Mouse (Mus musculus): ENCODE measurements around the gene Gm20671. TPM values are rescaled to one million over a fixed set of nuclear protein-coding genes. Genes with fewer than 3 reads are reported as not detected.
A peak's percentile ranks its signal among the peaks of the same experiment; 100 is the strongest.
"Not testable (repeated sequence)": the region's sequence is repeated elsewhere in the genome, so short reads cannot be mapped to it uniquely, and the experiment has no call there.

The Gm20671 gene
- total RNA-seq, 2 experiments from 2014 or later = 0.15 TPM; not detected in 1

GRCm38 (mm10) chr5:32740138-32740537 is 86.8 kb downstream of the Gm20671 start:
- DNase-seq = no peak
- intact Hi-C loops (cut with DNase I) = no loop called here

DNA sequence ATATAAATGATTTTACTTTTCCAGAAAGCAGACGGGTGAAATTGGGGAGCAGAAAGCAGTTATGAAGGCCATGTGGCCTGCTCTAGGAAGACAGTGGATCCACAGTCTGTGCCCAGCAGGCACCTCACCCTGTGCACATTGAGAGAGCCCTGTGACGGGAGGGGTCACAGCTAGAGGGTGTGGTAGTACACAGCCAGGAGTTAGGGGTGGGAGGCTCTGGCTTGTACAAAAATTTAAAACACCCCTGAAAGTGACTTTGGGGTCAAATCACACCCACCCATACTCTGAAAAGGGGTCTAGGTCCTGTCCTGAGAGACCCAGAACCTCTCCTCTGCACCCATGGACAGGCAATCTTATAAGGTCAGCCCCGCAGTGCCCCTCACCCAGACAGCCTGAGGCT is 90.1 kb downstream of the Gm20671 start:
- intact Hi-C loops (cut with DNase I); DNase-seq: not testable (repeated sequence)

GRCm38 (mm10) chr5:32735779-32736178 is 91.1 kb downstream of the Gm20671 start:
- no peak for DNase-seq
- intact Hi-C loops (cut with DNase I) = no loop called here

GRCm38 (mm10) chr5:32733892-32734291 is 93.0 kb downstream of the Gm20671 start:
- DNase-seq; intact Hi-C loops (cut with DNase I): not testable (repeated sequence)

- intact Hi-C loops (cut with DNase I) = no loop called here
- DNase-seq = no peak
Observed at GRCm38 (mm10) chr5:32728851-32729250, 98.1 kb downstream of the Gm20671 start.

- DNase-seq = no peak
- intact Hi-C loops (cut with DNase I) = no loop called here
Observed at GRCm38 (mm10) chr5:32728300-32728699, 98.6 kb downstream of the Gm20671 start.

- intact Hi-C loops (cut with DNase I); DNase-seq: not testable (repeated sequence)
Observed at GRCm38 (mm10) chr5:32725397-32725796, 101.5 kb downstream of the Gm20671 start.

- no peak for DNase-seq
- intact Hi-C loops (cut with DNase I) = no loop called here
Observed at GRCm38 (mm10) chr5:32723981-32724380, 102.9 kb downstream of the Gm20671 start.

- DNase-seq; intact Hi-C loops (cut with DNase I): not testable (repeated sequence)
Observed at GRCm38 (mm10) chr5:32722711-32723110, 104.2 kb downstream of the Gm20671 start.

- DNase-seq = no peak
- intact Hi-C loops (cut with DNase I) = no loop called here
Observed at GRCm38 (mm10) chr5:32722263-32722662, 104.6 kb downstream of the Gm20671 start.

- intact Hi-C loops (cut with DNase I) = no loop called here
Observed at GRCm38 (mm10) chr5:32721316-32721715, 105.6 kb downstream of the Gm20671 start.

GRCm38 (mm10) chr5:32720416-32720815 is 106.5 kb downstream of the Gm20671 start:
- intact Hi-C loops (cut with DNase I) = no loop called here
- no peak for DNase-seq

More at GRCm38 (mm10) chr5:32721316-32721715, 105.6 kb downstream of the Gm20671 start:
- DNase-seq = no peak

- DNase-seq = no peak
- intact Hi-C loops (cut with DNase I) = no loop called here
Observed at GRCm38 (mm10) chr5:32718916-32719315, 108.0 kb downstream of the Gm20671 start.

- intact Hi-C loops (cut with DNase I) = no loop called here
- DNase-seq = no peak
Observed at GRCm38 (mm10) chr5:32717726-32718125, 109.2 kb downstream of the Gm20671 start.

DNA sequence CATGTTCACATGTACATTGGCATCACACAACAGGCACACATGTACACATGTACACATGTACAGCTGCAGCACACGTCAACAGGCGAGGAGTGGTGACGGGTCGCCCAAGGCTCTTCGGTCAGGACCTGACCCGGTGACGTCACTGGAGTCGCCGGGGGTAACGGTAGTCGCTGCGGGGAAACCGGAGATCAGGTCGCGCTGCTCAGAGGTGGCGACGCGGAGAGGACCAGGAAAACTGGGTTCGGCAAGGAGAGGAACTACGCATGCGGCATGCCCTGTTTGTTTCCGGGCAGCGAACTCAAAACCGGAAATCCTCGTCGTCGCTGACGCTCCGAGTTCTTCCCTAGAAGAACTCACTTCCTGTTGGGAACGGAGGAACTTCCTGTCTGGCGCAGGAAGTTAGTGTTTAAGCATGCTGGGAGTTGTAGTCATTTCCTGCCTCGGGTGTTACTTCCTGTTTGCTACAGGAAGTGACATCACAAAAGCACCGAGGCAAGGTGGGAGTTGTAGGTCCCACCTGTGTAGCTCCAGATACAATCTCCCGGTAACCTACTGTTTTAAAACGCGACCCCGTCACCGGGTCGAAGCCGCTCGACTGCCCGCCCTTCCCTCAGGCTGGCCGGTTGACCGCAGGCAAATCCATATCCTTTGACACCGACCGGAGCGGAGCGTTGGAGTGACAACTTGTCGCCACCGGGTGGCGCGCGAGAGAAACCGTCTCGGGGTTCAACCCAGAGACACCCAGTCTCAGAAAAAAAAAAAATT is 113.0 kb downstream of the Gm20671 start:
- intact Hi-C loops (cut with DNase I) = loop anchor here (2.0 kb wide), 1 partner anchor 33 kb away; no protein-coding TSS in a partner anchor
- DNase-seq = peak; percentile 78 to 80

DNA sequence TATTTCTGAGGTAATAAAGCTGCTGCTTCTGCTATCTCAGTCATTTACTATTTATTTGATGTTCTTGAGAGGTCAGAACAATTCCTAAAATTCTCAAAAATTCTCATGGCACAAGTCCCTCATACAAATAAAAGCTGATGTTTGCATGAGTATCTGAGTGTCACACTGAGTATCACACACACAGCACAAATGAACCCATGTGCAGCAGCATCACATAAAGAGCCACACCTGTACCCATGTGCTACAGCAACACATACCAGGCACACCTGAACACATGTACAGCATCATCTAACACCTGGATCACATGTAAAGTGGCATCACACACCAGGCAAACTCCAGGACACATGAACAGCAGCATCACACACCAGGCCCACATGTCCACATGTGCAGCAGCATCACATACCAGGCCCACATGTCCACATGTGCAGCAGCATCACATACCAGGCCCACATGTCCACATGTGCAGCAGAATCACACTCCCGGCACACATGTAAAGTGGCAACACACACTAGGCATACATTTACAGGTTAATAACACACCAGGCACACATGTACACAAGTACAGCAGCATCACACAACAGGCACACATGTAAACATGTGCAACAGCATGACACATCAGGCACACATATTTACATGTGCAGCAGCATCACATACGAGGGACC is 113.7 kb downstream of the Gm20671 start:
- intact Hi-C loops (cut with DNase I) = no loop called here
- no peak for DNase-seq

GRCm38 (mm10) chr5:32712221-32713041 is 114.5 kb downstream of the Gm20671 start:
- no peak for DNase-seq
- intact Hi-C loops (cut with DNase I) = no loop called here

DNA sequence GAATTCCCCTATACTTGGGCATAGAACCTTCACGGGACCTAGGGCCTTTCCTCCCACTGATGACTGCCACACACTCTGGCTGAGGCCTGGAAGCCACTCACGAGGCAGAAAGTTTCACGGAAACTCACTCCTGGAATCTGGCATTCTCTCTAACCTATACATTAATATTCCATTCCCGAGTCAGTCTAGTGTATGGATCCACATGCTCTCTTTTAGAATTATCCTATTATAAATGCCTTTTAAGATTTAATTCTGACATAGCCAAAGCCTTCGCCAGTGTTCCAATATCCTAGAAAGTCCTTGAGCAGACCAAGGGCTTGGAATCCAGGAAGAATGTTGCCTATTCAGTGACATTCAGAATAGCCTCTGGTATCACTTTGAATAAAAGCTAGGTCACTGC is 115.4 kb downstream of the Gm20671 start:
- DNase-seq = no peak

GRCm38 (mm10) chr5:32706226-32706780 is 120.6 kb downstream of the Gm20671 start:
- no peak for DNase-seq
- intact Hi-C loops (cut with DNase I) = no loop called here

More for the DNA sequence above, 115.4 kb downstream of the Gm20671 start:
- intact Hi-C loops (cut with DNase I) = no loop called here

GRCm38 (mm10) chr5:32697208-32697867 is 129.6 kb downstream of the Gm20671 start:
- intact Hi-C loops (cut with DNase I) = no loop called here
- no peak for DNase-seq
